Mouse (Mus musculus): ENCODE data around the gene Acbd4.

- TF ChIP-seq CTCF (IDR thresholded peaks at IDR 0.05; ENCODE audit: low read depth, low read length) (no peak), GATA2 (IDR thresholded peaks at IDR 0.05; ENCODE audit: borderline replicate concordance, low read depth, low read length) (no peak), POLR2AphosphoS5 (IDR thresholded peaks at IDR 0.05; ENCODE audit: insufficient replicate concordance, low read depth, low read length) (no peak), GATA1 (IDR thresholded peaks at IDR 0.05; ENCODE audit: borderline replicate concordance, low read length) (no peak), TAL1 (conservative IDR thresholded peaks at IDR 0.05; ENCODE audit: low read depth, low read length) (no peak)
Measured at GRCm38 (mm10) chr11:103098531-103099190, 2.8 kb upstream of the Acbd4 start.
